In genomic region chr2:71155486-71155885, GRCm38 (mm10) we compare ENCODE assay signal across 9 mouse cellular contexts. TPM values are rescaled to one million over a fixed set of nuclear protein-coding genes. Genes with fewer than 3 reads are reported as not detected.
DNase-seq lines count a peak whose midpoint lies in the region; ATAC-seq and TF ChIP-seq lines count a peak whose summit lies in the region.
"Had no signal": no experiment of that assay in that cellular context is flagged by ENCODE, and none has a peak within 500 bp of the region (broad histone marks: within the 10 kb centered on the region; RNA-seq: fewer than 3 reads in every experiment).

No protein-coding gene starts in this region.

- TF ChIP-seq CTCF in MEL (IDR thresholded peaks at IDR 0.05 in 2 of 3, conservative IDR thresholded peaks at IDR 0.05 in 1 of 3; ENCODE audit: control insufficient read depth in 1 of 3, insufficient read depth in 1 of 3, low read depth in 2 of 3, low read length in 3 of 3, poor library complexity in 1 of 3, severe bottlenecking in 1 of 3), result peak; percentile 96 to 99 (median 97)

- DNase-seq in MEL (ENCODE audit: low read depth, low spot score), result peak; percentile 80
- DNase-seq in c-Kit-negative CD71-positive TER-119-positive erythroid progenitor cells, embryonic 14.5 days (ENCODE audit: low read depth, low spot score), result peak; percentile 51
- peak; percentile 91 for DNase-seq in forebrain, embryonic 11.5 days (ENCODE audit: low spot score)
- DNase-seq in hindbrain, embryonic 11.5 days (ENCODE audit: low spot score), result peak; percentile 92
- peak; percentile 53 for DNase-seq in layer of hippocampus, adult 9-10 months (ENCODE audit: low spot score)
- DNase-seq in lung, postnatal 25 days (ENCODE audit: low spot score), result peak; percentile 67
- DNase-seq in retina, postnatal 7 days (ENCODE audit: low read depth, low spot score), result peak; percentile 67
- DNase-seq in urinary bladder, adult 18-20 months (ENCODE audit: low spot score in 2 of 2), result peak; percentile 53 to 73

- H3K9ac ChIP-seq in MEL (ENCODE audit: control insufficient read depth, low read depth, low read length, poor library complexity, severe bottlenecking), result no peak overlapping the region
- no peak overlapping the region for H3K9ac ChIP-seq in forebrain, embryonic 11.5 days (ENCODE audit: low read length)
- no peak overlapping the region for H3K9ac ChIP-seq in hindbrain, embryonic 11.5 days (ENCODE audit: low read depth, low read length)

- H3K27me3 ChIP-seq in MEL (ENCODE audit: control insufficient read depth in 1 of 2, insufficient read depth in 2 of 2, low read length in 2 of 2), result no peaks in the 10 kb centered on the region
- H3K27me3 ChIP-seq in forebrain, embryonic 11.5 days (ENCODE audit: control insufficient read depth, insufficient read depth, low read length), result no peaks in the 10 kb centered on the region
- no peaks in the 10 kb centered on the region for H3K27me3 ChIP-seq in hindbrain, embryonic 11.5 days (ENCODE audit: control insufficient read depth, insufficient read depth, low read length)

- WGBS in forebrain, embryonic 11.5 days, result 14% methylated on average over 8 of the region's 8 CpGs
- WGBS in hindbrain, embryonic 11.5 days, result 13% methylated on average over 8 of the region's 8 CpGs

- no peak overlapping the region for H3K4me3 ChIP-seq in MEL (ENCODE audit: control insufficient read depth in 1 of 2, insufficient read depth in 1 of 2, low read depth in 2 of 2, low read length in 2 of 2)
- H3K4me3 ChIP-seq in forebrain, embryonic 11.5 days (ENCODE audit: low read depth, low read length), result no peak overlapping the region
- no peak overlapping the region for H3K4me3 ChIP-seq in hindbrain, embryonic 11.5 days (ENCODE audit: low read depth, low read length)

- H3K36me3 ChIP-seq in MEL (ENCODE audit: control insufficient read depth in 1 of 2, insufficient read depth in 2 of 2, low read length in 2 of 2), result peaks cover 0 to 5% of the 10 kb centered on the region in 2 experiments; a peak in 2 of 4 replicates
- no peaks in the 10 kb centered on the region for H3K36me3 ChIP-seq in forebrain, embryonic 11.5 days (ENCODE audit: control insufficient read depth, insufficient read depth, low read length)
- no peaks in the 10 kb centered on the region for H3K36me3 ChIP-seq in hindbrain, embryonic 11.5 days (ENCODE audit: control insufficient read depth, insufficient read depth, low read length)

- no peaks in the 10 kb centered on the region for H3K79me2 ChIP-seq in MEL (ENCODE audit: control insufficient read depth, insufficient read depth, low read length, poor library complexity)

- TF ChIP-seq EP300 in MEL (IDR thresholded peaks at IDR 0.05; ENCODE audit: low read depth in 1 of 2, low read length in 2 of 2), result no peak

- TF ChIP-seq RAD21 in MEL (IDR thresholded peaks at IDR 0.05; ENCODE audit: low read depth, low read length), result peak; percentile 97

- H3K4me2 ChIP-seq in forebrain, embryonic 11.5 days (ENCODE audit: low read depth, low read length, severe bottlenecking), result no peak overlapping the region
- H3K4me2 ChIP-seq in hindbrain, embryonic 11.5 days (replicated peaks; ENCODE audit: low read depth, low read length), result no peak overlapping the region

- no peaks in the 10 kb centered on the region for H3K9me3 ChIP-seq in MEL (replicated peaks; ENCODE audit: insufficient read depth, low read length)
- no peaks in the 10 kb centered on the region for H3K9me3 ChIP-seq in forebrain, embryonic 11.5 days (ENCODE audit: control insufficient read depth, low read length)
- no peaks in the 10 kb centered on the region for H3K9me3 ChIP-seq in hindbrain, embryonic 11.5 days (ENCODE audit: control insufficient read depth, low read length)

- H3K27ac ChIP-seq in MEL (ENCODE audit: control insufficient read depth, low read depth, low read length), result no peak overlapping the region
- no peak overlapping the region for H3K27ac ChIP-seq in forebrain, embryonic 11.5 days (ENCODE audit: low read depth, low read length)
- no peak overlapping the region for H3K27ac ChIP-seq in hindbrain, embryonic 11.5 days (ENCODE audit: low read depth, low read length)
- H3K27ac ChIP-seq: macrophage had no signal

- TF ChIP-seq POLR2A in MEL (IDR thresholded peaks at IDR 0.05; ENCODE audit: control insufficient read depth in 1 of 2, insufficient read depth in 1 of 2, low read depth in 1 of 2, low read length in 2 of 2, poor library complexity in 1 of 2), result no peak

- ATAC-seq in forebrain, embryonic 11.5 days (replicated peaks; ENCODE audit: low FRiP score), result peak; percentile 63; the same call in 1 of the 2 replicates
- ATAC-seq in hindbrain, embryonic 11.5 days (ENCODE audit: low FRiP score), result no peak

- H3K4me1 ChIP-seq in MEL (ENCODE audit: control insufficient read depth in 1 of 2, insufficient read depth in 2 of 2, low read length in 2 of 2), result peaks cover 1 to 5% of the 10 kb centered on the region in 2 experiments; a peak in 2 of 4 replicates
- H3K4me1 ChIP-seq in forebrain, embryonic 11.5 days (replicated peaks; ENCODE audit: control insufficient read depth, insufficient read depth, low read length), result no peaks in the 10 kb centered on the region
- H3K4me1 ChIP-seq in hindbrain, embryonic 11.5 days (replicated peaks; ENCODE audit: control insufficient read depth, insufficient read depth, low read length), result no peaks in the 10 kb centered on the region

TF ChIP-seq in MEL, 35 proteins besides CTCF, POLR2A, EP300 and RAD21:
- TF ChIP-seq MXI1 (IDR thresholded peaks at IDR 0.05; ENCODE audit: low read depth, low read length) (no peak), SMC3 (IDR thresholded peaks at IDR 0.05; ENCODE audit: low read depth, low read length) (peak; percentile 99), USF1 (IDR thresholded peaks at IDR 0.05; ENCODE audit: low read depth, low read length) (no peak), MAZ (IDR thresholded peaks at IDR 0.05; ENCODE audit: low read depth, low read length) (no peak), HCFC1 (IDR thresholded peaks at IDR 0.05; ENCODE audit: low read depth, low read length) (no peak), MAX (IDR thresholded peaks at IDR 0.05; ENCODE audit: low read length) (no peak), TCF12 (IDR thresholded peaks at IDR 0.05; ENCODE audit: low read depth, low read length) (no peak), JUND (IDR thresholded peaks at IDR 0.05; ENCODE audit: low read depth, low read length) (no peak), ELF1 (IDR thresholded peaks at IDR 0.05; ENCODE audit: low read depth, low read length) (0 out of 2 replicates have a peak, but pooled peaks have one; percentile 18), NRF1 (IDR thresholded peaks at IDR 0.05; ENCODE audit: insufficient read depth, low read depth, low read length, poor library complexity, severe bottlenecking) (no peak), SIN3A (IDR thresholded peaks at IDR 0.05; ENCODE audit: low read length) (peak; percentile 47; the same call in 1 of the 2 replicates), ZC3H11A (IDR thresholded peaks at IDR 0.05; ENCODE audit: low read depth, low read length) (peak; percentile 95)

RNA-seq across cellular contexts. Expression of gene Cybrd1, which starts 37.8 kb away (rescaled TPM):
- total RNA-seq in MEL (2012; rRNA removed), result 0.08 and 0.10 TPM in 2 replicates
- under 1 TPM in 1 of 2 experiments, not detected in 1; 0.21 TPM for polyA plus RNA-seq in MEL (2012; ENCODE audit: insufficient read depth in 1 of 2, insufficient read length in 2 of 2, low read depth in 1 of 2, low replicate concordance in 2 of 2, missing spikeins in 1 of 2)
- polyA plus RNA-seq in forebrain, embryonic 11.5 days (2014; fragmentation: Nextera tagmentation; extraction: Ambion mirVana), result 0.20 and 0.33 TPM in 2 replicates
- 0.34 and 0.54 TPM in 2 replicates for polyA plus RNA-seq in hindbrain, embryonic 11.5 days (2014; fragmentation: Nextera tagmentation; extraction: Ambion mirVana)

RNA-seq across cellular contexts. Expression of gene Dync1i2, which starts 56.0 kb away (rescaled TPM):
- 21.8 and 23.3 TPM in 2 replicates for total RNA-seq in MEL (2012; rRNA removed)
- polyA plus RNA-seq in MEL (2012; ENCODE audit: insufficient read depth in 1 of 2, insufficient read length in 2 of 2, low read depth in 1 of 2, low replicate concordance in 2 of 2, missing spikeins in 1 of 2), result 100 to 1,000 TPM in 1 of 2 experiments, 10 to 100 TPM in 1; 59.1 to 156 TPM
- 156 and 161 TPM in 2 replicates for polyA plus RNA-seq in forebrain, embryonic 11.5 days (2014; fragmentation: Nextera tagmentation; extraction: Ambion mirVana)
- polyA plus RNA-seq in hindbrain, embryonic 11.5 days (2014; fragmentation: Nextera tagmentation; extraction: Ambion mirVana), result 166 and 195 TPM in 2 replicates
